Mouse (Mus musculus) ES-E14 (cell line): Measurements from ENCODE around the gene Alx1.

Experiments used
- CHD2 ChIP-seq: IDR thresholded peaks from 2 replicates; pipeline ENCODE4 v1.6.1; 2014; ENCODE audit warnings: mild to moderate bottlenecking, low read depth, low read length, inconsistent platforms
- HCFC1 ChIP-seq: IDR thresholded peaks from 2 replicates; pipeline ENCODE4 v1.6.1; 2012; ENCODE audit warnings: low read length, inconsistent platforms, borderline replicate concordance; ENCODE audit not compliant: insufficient read depth
- ZC3H11A ChIP-seq: IDR thresholded peaks from 2 replicates; pipeline ENCODE4 v1.6.1; 2012; ENCODE audit warnings: low read depth, mild to moderate bottlenecking, inconsistent platforms, low read length, borderline replicate concordance

DNA sequence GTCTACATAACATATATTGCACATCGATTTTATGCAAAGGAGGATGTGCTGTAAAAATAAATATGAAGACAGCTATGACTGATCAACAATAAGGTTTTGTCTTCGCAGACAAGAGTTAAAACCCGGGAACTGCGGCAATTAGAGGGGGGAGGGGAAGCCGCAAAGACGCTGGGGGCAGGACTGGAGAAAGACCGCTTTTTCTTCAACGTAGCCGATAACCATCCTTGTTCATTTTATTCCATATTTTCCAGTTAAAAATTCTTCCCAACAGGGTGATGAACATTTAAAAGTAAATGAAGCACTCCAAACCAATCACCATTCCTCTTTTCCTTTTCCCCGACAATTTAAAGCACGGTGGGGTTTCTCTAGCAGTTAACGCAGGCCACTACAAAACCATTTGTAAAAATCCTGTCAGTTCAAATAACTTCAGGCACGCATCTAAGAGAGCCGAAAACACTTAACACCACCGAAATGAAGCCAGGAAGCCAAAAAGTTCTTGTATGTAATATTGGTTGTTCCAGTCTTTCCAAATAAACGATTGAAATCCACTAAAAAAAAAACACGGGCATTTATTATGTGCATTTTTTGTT lies 3.3 kb downstream of the Alx1 start:
- TF ChIP-seq CHD2 (no peak), HCFC1 (no peak), ZC3H11A (no peak)
